Mouse (Mus musculus) intestine, embryonic 14.5 days (tissue): ENCODE results near the gene Slc25a45. TPM values are rescaled to one million over a fixed set of nuclear protein-coding genes. Genes with fewer than 3 reads are reported as not detected.

Source experiments
- ATAC-seq: fragments of 200-750 bp; cut with Nextera tagmentation; replicated peaks from 2 replicates; pipeline ENCODE4 v1.8.0; 2017; ENCODE audit warnings: low read depth, moderate number of reproducible peaks, moderate TSS enrichment, moderate library complexity; ENCODE audit not compliant: low FRiP score, low TSS enrichment
- DNase-seq: peaks from one replicate; pipeline ENCODE4 v3.0.0-alpha.2; 2018; ENCODE audit warnings: low spot score
- H3K27ac ChIP-seq: fragments of 300-500 bp; sonication (generic); 2 replicates; pipeline ENCODE4 v1.5.1; 2014; ENCODE audit warnings: low read depth, mild to moderate bottlenecking, control low read depth
- H3K27me3 ChIP-seq: fragments of 300-500 bp; sonication (generic); replicated peaks from 2 replicates; pipeline ENCODE4 v1.6.1; 2014; ENCODE audit warnings: low read length, control low read depth; ENCODE audit not compliant: control insufficient read depth, insufficient read depth
- H3K36me3 ChIP-seq: fragments of 300-500 bp; sonication (generic); 2 replicates; pipeline ENCODE4 v1.6.1; 2014; ENCODE audit warnings: low read length, control low read depth; ENCODE audit not compliant: control insufficient read depth, insufficient read depth
- H3K4me1 ChIP-seq: fragments of 300-500 bp; sonication (generic); replicated peaks from 2 replicates; pipeline ENCODE4 v1.6.1; 2014; ENCODE audit warnings: low read length, control low read depth, mixed read lengths; ENCODE audit not compliant: control insufficient read depth, insufficient read depth
- H3K4me2 ChIP-seq: fragments of 300-500 bp; sonication (generic); 2 replicates; pipeline ENCODE4 v1.6.1; 2014; ENCODE audit warnings: low read length
- H3K4me3 ChIP-seq: fragments of 300-500 bp; sonication (generic); 2 replicates; pipeline ENCODE4 v1.5.1; 2014; ENCODE audit warnings: low read depth, low read length, control low read depth, mixed read lengths
- H3K9ac ChIP-seq: fragments of 300-500 bp; sonication (generic); 2 replicates; pipeline ENCODE4 v1.6.1; 2014; ENCODE audit warnings: mild to moderate bottlenecking, low read length
- H3K9me3 ChIP-seq: fragments of 300-500 bp; sonication (generic); 2 replicates; pipeline ENCODE4 v1.6.1; 2016; ENCODE audit warnings: low read length, control low read depth; ENCODE audit not compliant: control insufficient read depth
- WGBS: fragments of 180-500 bp; shearing (Covaris S2); extraction: QIAGEN DNeasy Blood & Tissue Kit; methylation state at CpG from one replicate; pipeline ENCODE4 v1.1.7; 2014; 5-methylcytosine and 5-hydroxymethylcytosine counted together
- polyA plus RNA-seq: library from polyadenylated mRNA; unstranded; fragments of >200 nt; fragmentation: Nextera tagmentation; extraction: Ambion mirVana; gene quantifications from 2 replicates; pipeline ENCODE4 v1.2.1, GENCODE M21; 2014

The Slc25a45 gene
- polyA plus RNA-seq: 2.1 and 2.5 TPM in 2 replicates

DNA sequence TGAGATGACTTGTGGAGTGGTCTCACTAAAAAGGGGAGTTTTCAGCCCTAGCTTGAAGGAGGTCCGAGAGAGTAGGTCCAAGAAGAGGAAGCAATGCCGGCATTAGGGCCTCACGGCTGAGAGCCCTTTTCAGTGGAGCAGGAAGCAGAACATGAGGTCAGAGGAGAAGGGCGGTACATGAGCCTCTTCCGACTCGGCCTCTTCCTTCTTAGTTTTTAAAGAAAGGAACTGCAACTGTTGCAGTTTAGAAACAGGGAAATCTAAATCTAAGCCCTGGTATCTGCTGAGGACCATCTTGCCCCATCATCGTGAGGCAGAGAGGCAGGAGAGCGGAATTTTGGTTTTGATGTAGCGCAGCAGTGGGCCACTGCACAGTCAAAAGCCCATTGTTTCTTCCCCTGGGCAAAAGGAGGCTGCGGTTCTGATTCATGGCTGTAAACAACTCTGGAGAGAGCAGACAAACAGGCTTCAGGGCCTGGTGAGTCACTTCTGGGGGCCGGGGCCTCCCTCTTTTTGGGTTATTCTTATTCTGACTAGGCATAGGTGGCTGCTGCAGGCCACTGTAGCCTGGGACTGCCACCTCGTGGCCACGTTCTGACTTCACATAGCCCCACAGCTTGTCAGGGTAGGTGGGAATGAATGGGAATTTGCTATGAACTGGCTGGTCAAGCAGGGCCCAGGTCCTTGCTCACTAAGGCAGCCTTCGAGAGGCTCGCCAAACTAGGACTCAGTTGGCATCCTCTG is at the start of gene Slc25a45:
Gene Slc25a45, plus strand, starts transcription at position 191 of the 744 bp plus-strand sequence.
- Histone ChIP-seq H3K36me3 (no peaks in the 10 kb centered on the region; the same call in 1 of the 2 replicates), H3K27me3 (no peaks in the 10 kb centered on the region), H3K4me3 (no peak within 1 kb of the TSS), H3K9ac (no peak within 1 kb of the TSS), H3K4me2 (peak within 1 kb of the TSS; percentile 2; the same call in 1 of the 2 replicates), H3K4me1 (peaks cover 17% of the 10 kb centered on the region), H3K9me3 (no peaks in the 10 kb centered on the region), H3K27ac (peak within 1 kb of the TSS; percentile 67)
- WGBS: 45% methylated on average over 15 of the region's 15 CpGs
- peak; percentile 81 for DNase-seq
- peak; percentile 67 for ATAC-seq

DNA sequence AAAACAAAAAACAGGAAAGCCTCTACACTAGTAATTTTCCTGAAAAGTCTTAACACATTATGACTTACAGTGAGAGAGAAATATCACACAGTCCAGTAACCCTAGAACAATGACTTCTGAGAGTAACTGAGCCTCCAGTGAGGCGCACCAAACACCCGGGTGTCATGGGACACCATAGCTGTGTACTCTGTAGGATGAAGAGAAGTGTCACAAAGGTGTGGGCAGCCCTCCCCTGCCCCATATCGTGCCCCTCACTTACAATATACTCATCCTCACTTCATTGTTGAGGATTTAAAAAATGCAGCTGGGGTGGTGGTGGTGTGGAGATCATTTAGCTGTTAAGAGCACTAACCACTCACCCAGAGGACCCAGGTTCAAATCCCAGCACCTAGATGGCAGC is 49.5 kb upstream of the Slc25a45 start:
- H3K27ac ChIP-seq: no peak overlapping the region
- 93% methylated on average over 3 of the region's 3 CpGs for WGBS
- ATAC-seq: no peak

DNA sequence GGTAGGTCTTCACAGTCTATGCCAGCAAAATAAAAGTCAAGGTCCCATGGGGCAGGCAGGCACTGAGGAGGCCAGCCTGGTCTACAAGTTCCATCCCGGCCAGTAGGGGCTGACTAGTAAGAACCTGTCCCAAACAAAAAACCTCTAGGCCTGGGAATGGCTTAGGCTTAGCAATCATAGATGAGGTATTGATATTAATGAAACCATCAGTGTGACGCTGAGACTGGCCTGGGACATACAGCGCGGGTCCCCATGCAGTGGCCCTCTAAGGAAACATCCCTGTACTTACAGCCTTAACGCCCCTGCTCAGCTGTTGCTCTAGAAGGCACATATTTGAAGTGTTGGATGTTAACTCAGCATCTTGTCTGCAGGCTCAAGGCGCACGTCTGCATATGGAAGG is 48.7 kb upstream of the Slc25a45 start:
- 90% methylated on average over 7 of the region's 7 CpGs for WGBS
- ATAC-seq: no peak

More for the DNA sequence above, 49.5 kb upstream of the Slc25a45 start:
- Histone ChIP-seq H3K9me3 (no peaks in the 10 kb centered on the region), H3K9ac (no peak overlapping the region), H3K27me3 (no peaks in the 10 kb centered on the region), H3K4me3 (no peak overlapping the region), H3K4me2 (no peak overlapping the region), H3K4me1 (peaks cover 11% of the 10 kb centered on the region), H3K36me3 (no peaks in the 10 kb centered on the region)
- DNase-seq: no peak

DNA sequence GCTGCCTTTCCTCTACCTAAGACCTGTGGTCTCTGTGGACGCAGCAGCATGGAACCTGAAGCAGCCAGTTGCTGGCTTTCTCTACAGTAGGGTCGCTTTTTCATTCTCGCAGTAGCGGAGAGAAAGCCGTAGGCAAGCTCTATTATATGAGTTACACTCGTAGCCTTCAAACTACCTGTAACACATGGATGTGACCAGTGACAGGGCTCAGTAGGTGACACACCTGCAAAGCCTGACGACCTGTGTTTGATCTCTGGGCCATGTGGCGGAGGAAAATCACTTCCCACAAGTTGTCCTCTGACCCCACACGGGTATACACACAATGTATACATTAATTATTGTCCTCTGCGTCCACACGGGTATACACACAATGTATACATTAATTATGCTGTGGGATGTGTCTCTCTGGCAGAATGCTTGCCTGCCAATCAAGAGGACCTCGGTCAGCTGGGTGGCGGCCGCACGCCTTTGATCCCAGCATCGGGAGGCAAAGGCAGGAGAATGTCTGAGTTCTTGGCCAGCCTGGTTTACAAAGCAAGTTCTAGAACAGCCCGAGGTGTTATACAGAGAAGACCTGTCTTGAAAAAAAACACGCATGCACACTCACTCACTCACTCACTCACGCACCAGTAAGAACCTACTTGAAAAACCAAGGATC is 47.5 kb upstream of the Slc25a45 start:
- DNase-seq (no peak), ATAC-seq (no peak)
- no peaks in the 10 kb centered on the region for H3K9me3 ChIP-seq
- no peak overlapping the region for H3K27ac ChIP-seq
- H3K36me3 ChIP-seq: no peaks in the 10 kb centered on the region
- H3K27me3 ChIP-seq: no peaks in the 10 kb centered on the region
- no peak overlapping the region for H3K4me3 ChIP-seq
- WGBS: 83% methylated on average over 19 of the region's 19 CpGs
- no peak overlapping the region for H3K4me2 ChIP-seq
- H3K9ac ChIP-seq: no peak overlapping the region
- no peaks in the 10 kb centered on the region; the same call in 1 of the 2 replicates for H3K4me1 ChIP-seq

More for the DNA sequence above, 48.7 kb upstream of the Slc25a45 start:
- H3K27me3 ChIP-seq: no peaks in the 10 kb centered on the region
- no peak overlapping the region for H3K27ac ChIP-seq
- no peak overlapping the region for H3K4me3 ChIP-seq
- H3K9me3 ChIP-seq: no peaks in the 10 kb centered on the region
- no peak for DNase-seq
- no peaks in the 10 kb centered on the region for H3K36me3 ChIP-seq
- H3K9ac ChIP-seq: no peak overlapping the region
- H3K4me1 ChIP-seq: peaks cover 6% of the 10 kb centered on the region; the same call in 1 of the 2 replicates
- no peak overlapping the region for H3K4me2 ChIP-seq

DNA sequence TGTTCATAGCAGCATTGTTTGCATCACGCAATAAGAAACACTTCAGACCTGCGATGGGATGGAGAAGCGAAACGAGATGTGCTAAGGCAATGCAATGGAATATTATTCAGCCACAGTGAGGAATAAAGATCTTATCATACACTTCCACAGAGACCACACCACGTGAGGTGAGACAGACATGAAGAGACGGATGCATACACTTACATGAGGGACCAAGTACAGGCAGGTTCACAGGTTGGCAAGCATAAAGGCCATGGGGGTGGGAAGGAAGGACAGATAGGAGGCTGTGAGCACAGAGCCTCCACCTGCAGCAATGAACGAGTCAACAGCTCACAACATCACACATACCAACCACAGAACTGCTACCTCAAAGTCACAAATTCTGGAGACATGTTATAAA is 46.8 kb upstream of the Slc25a45 start:
- DNase-seq (no peak), ATAC-seq (no peak)
- 88% methylated on average over 7 of the region's 7 CpGs for WGBS
- Histone ChIP-seq H3K36me3 (no peaks in the 10 kb centered on the region), H3K4me2 (no peak overlapping the region), H3K9me3 (no peaks in the 10 kb centered on the region), H3K4me3 (no peak overlapping the region), H3K4me1 (no peaks in the 10 kb centered on the region; the same call in 1 of the 2 replicates), H3K27me3 (no peaks in the 10 kb centered on the region), H3K27ac (no peak overlapping the region), H3K9ac (no peak overlapping the region)

DNA sequence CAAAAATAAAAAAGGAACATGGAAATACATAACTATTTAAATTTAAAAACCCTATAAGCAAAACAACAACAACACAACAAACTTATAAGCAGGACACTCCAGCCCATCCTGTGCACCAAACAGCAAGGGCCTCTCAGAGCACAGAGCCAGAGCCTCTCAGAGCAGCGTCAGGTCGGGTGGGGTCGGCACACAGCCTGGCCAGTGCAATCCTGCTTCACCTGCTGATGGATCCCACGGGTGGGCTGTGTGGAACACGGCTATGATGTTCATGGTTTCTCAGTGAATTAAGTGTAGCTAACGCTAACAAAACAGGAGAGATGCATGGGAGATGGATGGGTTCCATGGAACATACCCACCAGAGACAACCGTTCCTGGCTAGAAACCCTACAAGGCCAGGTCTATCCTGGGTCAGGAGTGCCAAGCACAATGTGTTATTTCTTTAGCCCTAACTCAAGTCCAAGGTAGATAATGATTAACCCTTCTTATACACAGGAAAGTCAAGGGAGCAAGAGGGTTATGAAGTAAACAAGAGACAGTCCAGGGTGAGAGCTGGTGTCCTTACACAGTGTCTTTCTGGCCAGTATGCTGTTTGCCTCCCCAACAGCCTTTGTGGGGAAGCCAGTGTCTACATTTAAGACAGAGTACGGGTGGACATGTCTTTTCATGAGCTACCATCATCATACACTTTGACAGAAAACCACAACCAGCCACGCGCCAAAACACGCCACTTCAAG is 46.2 kb upstream of the Slc25a45 start:
- Histone ChIP-seq H3K4me2 (no peak overlapping the region), H3K27ac (no peak overlapping the region), H3K4me1 (no peaks in the 10 kb centered on the region; the same call in 1 of the 2 replicates), H3K27me3 (no peaks in the 10 kb centered on the region), H3K9ac (no peak overlapping the region), H3K9me3 (no peaks in the 10 kb centered on the region), H3K4me3 (no peak overlapping the region), H3K36me3 (no peaks in the 10 kb centered on the region)
- no peak for ATAC-seq
- DNase-seq: no peak
- WGBS: 82% methylated on average over 11 of the region's 11 CpGs

DNA sequence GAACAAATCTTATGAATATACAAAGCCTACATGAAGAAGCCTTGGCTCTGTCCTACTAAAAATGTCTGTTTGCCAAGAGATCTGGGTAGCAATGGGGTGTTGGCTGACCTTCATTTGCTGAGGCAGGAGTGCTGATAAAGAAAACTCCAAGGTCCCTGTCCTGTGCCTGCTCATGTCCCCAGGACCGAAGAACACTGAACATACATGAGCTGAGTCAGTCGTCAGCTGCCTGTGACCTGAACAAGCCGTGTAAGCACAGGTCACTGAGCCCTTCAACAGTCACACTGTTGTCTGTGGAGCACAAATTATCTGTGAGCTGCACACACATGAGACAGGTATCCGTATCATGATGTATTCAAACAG is 45.7 kb upstream of the Slc25a45 start:
- no peaks in the 10 kb centered on the region for H3K9me3 ChIP-seq
- 82% methylated on average over 4 of the region's 4 CpGs for WGBS
- no peaks in the 10 kb centered on the region for H3K27me3 ChIP-seq
- H3K4me1 ChIP-seq: no peaks in the 10 kb centered on the region; the same call in 1 of the 2 replicates
- H3K27ac ChIP-seq: no peak overlapping the region
- no peak overlapping the region for H3K4me2 ChIP-seq
- H3K4me3 ChIP-seq: no peak overlapping the region
- no peak for DNase-seq
- H3K36me3 ChIP-seq: no peaks in the 10 kb centered on the region
- ATAC-seq: no peak
- no peak overlapping the region for H3K9ac ChIP-seq

DNA sequence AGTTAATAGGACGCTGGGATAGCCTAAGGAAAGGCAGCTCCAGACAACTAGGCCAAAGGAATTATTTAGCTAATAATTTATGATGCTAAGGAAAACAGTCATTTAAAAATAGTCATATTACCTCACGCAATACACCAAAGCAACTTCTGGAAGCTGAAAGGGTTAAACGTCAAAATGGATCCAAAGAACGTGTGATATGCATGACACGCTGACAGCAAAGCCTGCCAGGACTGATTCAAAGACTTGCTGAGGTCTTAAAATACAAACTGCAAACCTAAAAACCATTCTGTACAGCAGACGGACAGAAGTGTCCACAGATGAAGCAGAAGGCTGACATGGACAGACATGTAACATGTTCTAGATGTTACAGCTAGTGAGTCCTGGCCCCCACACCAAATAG is 45.3 kb upstream of the Slc25a45 start:
- Histone ChIP-seq H3K9me3 (no peaks in the 10 kb centered on the region), H3K27ac (no peak overlapping the region), H3K4me3 (no peak overlapping the region), H3K4me1 (no peaks in the 10 kb centered on the region; the same call in 1 of the 2 replicates), H3K36me3 (no peaks in the 10 kb centered on the region), H3K27me3 (no peaks in the 10 kb centered on the region), H3K9ac (no peak overlapping the region), H3K4me2 (no peak overlapping the region)
- ATAC-seq (no peak), DNase-seq (no peak)
- WGBS: 79% methylated on average over 6 of the region's 6 CpGs
